14 mouse cellular contexts compared by ENCODE assay signal in genomic region chr5:137699850-137700249, GRCm38 (mm10).
"Had no signal": no experiment of that assay in that cellular context is flagged by ENCODE, and none has a peak within 500 bp of the region (broad histone marks: within the 10 kb centered on the region; RNA-seq: fewer than 3 reads in every experiment).

No protein-coding gene starts in this region.

- H3K9me3 ChIP-seq: kidney, embryonic 15.5 days; limb, embryonic 15.5 days; megakaryocyte, embryonic 14.5 days; midbrain, embryonic 12.5 days; stomach, embryonic 15.5 days had no signal

- H3K4me3 ChIP-seq: kidney, embryonic 15.5 days; limb, embryonic 15.5 days; megakaryocyte, embryonic 14.5 days; midbrain, embryonic 12.5 days; stomach, embryonic 15.5 days had no signal

- H3K4me2 ChIP-seq: kidney, embryonic 15.5 days; limb, embryonic 15.5 days; lung, embryonic 14.5 days; midbrain, embryonic 12.5 days; stomach, embryonic 15.5 days had no signal

- H3K36me3 ChIP-seq: kidney, embryonic 15.5 days; limb, embryonic 15.5 days; midbrain, embryonic 12.5 days; stomach, embryonic 15.5 days had no signal

- H3K4me1 ChIP-seq: kidney, embryonic 15.5 days; limb, embryonic 15.5 days; midbrain, embryonic 12.5 days; stomach, embryonic 15.5 days had no signal

- ATAC-seq: midbrain, embryonic 16.5 days had no signal

- H3K27me3 ChIP-seq: kidney, embryonic 15.5 days; limb, embryonic 15.5 days; megakaryocyte, embryonic 14.5 days; midbrain, embryonic 12.5 days; stomach, embryonic 15.5 days had no signal

- H3K9ac ChIP-seq: kidney, embryonic 15.5 days; limb, embryonic 15.5 days; lung, embryonic 14.5 days; midbrain, embryonic 12.5 days; stomach, embryonic 15.5 days had no signal

- DNase-seq: kidney, adult 18-20 months; kidney, postnatal 14 days; layer of hippocampus, adult 9-11 months; layer of hippocampus, postnatal 36 days; lung, embryonic 14.5 days; lung, postnatal 10 days; lung, postnatal 4 days; right cerebral cortex, postnatal 14 days had no signal

- H3K27ac ChIP-seq: kidney, embryonic 15.5 days; limb, embryonic 15.5 days; midbrain, embryonic 12.5 days; stomach, embryonic 15.5 days had no signal
